Mouse (Mus musculus) gastrocnemius, adult 18-20 months (tissue): ENCODE results near the gene Rassf8. TPM values are rescaled to one million over a fixed set of nuclear protein-coding genes. Genes with fewer than 3 reads are reported as not detected.
A peak's percentile ranks its signal among the peaks of the same experiment; 100 is the strongest.

Experiments used
- DNase-seq: peaks from one replicate; pipeline ENCODE4 v3.0.0; 2021; ENCODE audit warnings: low spot score
- total RNA-seq, 2 experiments: library from RNA; stranded (reverse); gene quantifications; 2 replicates each; pipeline ENCODE4 v1.2.3; 2021

The Rassf8 gene
- total RNA-seq, 2 experiments from 2014 or later: 28.6 to 32.2 TPM

GRCm38 (mm10) chr6:145770272-145771000 is 23.9 kb downstream of the Rassf8 start:
- no peak for DNase-seq

- no peak for DNase-seq
These were observed 27.9 kb downstream of the Rassf8 start for GRCm38 (mm10) chr6:145774436-145774835.

- DNase-seq: no peak
These were observed 29.7 kb downstream of the Rassf8 start for GRCm38 (mm10) chr6:145776241-145776640.

- DNase-seq: no peak
These were observed 32.8 kb downstream of the Rassf8 start for GRCm38 (mm10) chr6:145779383-145779782.

- no peak for DNase-seq
These were observed 33.7 kb downstream of the Rassf8 start for GRCm38 (mm10) chr6:145780180-145780802.

GRCm38 (mm10) chr6:145781256-145781655 is 34.7 kb downstream of the Rassf8 start:
- peak; percentile 35 for DNase-seq

- peak; percentile 35 for DNase-seq
These were observed 35.4 kb downstream of the Rassf8 start for GRCm38 (mm10) chr6:145781966-145782365.

- DNase-seq: no peak
These were observed 40.8 kb downstream of the Rassf8 start for GRCm38 (mm10) chr6:145787311-145787710.

- no peak for DNase-seq
These were observed 43.2 kb downstream of the Rassf8 start for GRCm38 (mm10) chr6:145789738-145790137.

GRCm38 (mm10) chr6:145792373-145792772 is 45.8 kb downstream of the Rassf8 start:
- DNase-seq: no peak

GRCm38 (mm10) chr6:145793109-145793593 is 46.6 kb downstream of the Rassf8 start:
- DNase-seq: peak; percentile 74

- DNase-seq: no peak
These were observed 48.1 kb downstream of the Rassf8 start for GRCm38 (mm10) chr6:145794671-145795070.

GRCm38 (mm10) chr6:145796191-145797023 is 49.9 kb downstream of the Rassf8 start:
- DNase-seq: no peak

- DNase-seq: no peak
These were observed 51.1 kb downstream of the Rassf8 start for GRCm38 (mm10) chr6:145797692-145798091.

GRCm38 (mm10) chr6:145801796-145802488 is 55.4 kb downstream of the Rassf8 start:
- DNase-seq: no peak

- DNase-seq: no peak
These were observed 56.3 kb downstream of the Rassf8 start for GRCm38 (mm10) chr6:145802881-145803280.

- DNase-seq: no peak
These were observed 57.7 kb downstream of the Rassf8 start for GRCm38 (mm10) chr6:145804276-145804675.

- DNase-seq: no peak
These were observed 60.2 kb downstream of the Rassf8 start for GRCm38 (mm10) chr6:145806784-145807183.

GRCm38 (mm10) chr6:145807929-145808328 is 61.4 kb downstream of the Rassf8 start:
- no peak for DNase-seq

- DNase-seq: no peak
These were observed 63.0 kb downstream of the Rassf8 start for GRCm38 (mm10) chr6:145809566-145809965.

GRCm38 (mm10) chr6:145810015-145810414 is 63.5 kb downstream of the Rassf8 start:
- peak; percentile 28 for DNase-seq
